Mouse (Mus musculus) CH12.LX (cell line): Measurements from ENCODE around the gene Pde4d.

Experiments used
- E2F4 ChIP-seq: IDR thresholded peaks from 2 replicates; pipeline ENCODE4 v1.6.1; 2011; ENCODE audit warnings: low read depth, low read length, improper control_type of control experiment; ENCODE audit not compliant: insufficient replicate concordance
- MAFK ChIP-seq: IDR thresholded peaks from 2 replicates; pipeline ENCODE4 v1.6.1; 2011; ENCODE audit warnings: low read length, improper control_type of control experiment; ENCODE audit not compliant: insufficient replicate concordance
- MXI1 ChIP-seq: IDR thresholded peaks from 2 replicates; pipeline ENCODE4 v1.6.1; 2011; ENCODE audit warnings: mild to moderate bottlenecking, low read depth, low read length, improper control_type of control experiment
- MYC ChIP-seq: IDR thresholded peaks from 2 replicates; pipeline ENCODE4 v1.6.1; 2011; ENCODE audit warnings: low read depth, mild to moderate bottlenecking, improper control_type of control experiment, low read length
- POLR2A ChIP-seq: IDR thresholded peaks from 2 replicates; pipeline ENCODE4 v1.6.1; 2011; ENCODE audit warnings: low read depth, mild to moderate bottlenecking, improper control_type of control experiment, low read length
- RAD21 ChIP-seq: IDR thresholded peaks from 2 replicates; pipeline ENCODE4 v1.6.1; 2011; ENCODE audit warnings: low read depth, mild to moderate bottlenecking, low read length, improper control_type of control experiment, moderate library complexity
- SMC3 ChIP-seq: IDR thresholded peaks from 2 replicates; pipeline ENCODE4 v1.6.1; 2011; ENCODE audit warnings: low read depth, low read length, improper control_type of control experiment
- USF2 ChIP-seq: conservative IDR thresholded peaks from 2 replicates; pipeline ENCODE4 v1.6.1; 2011; ENCODE audit warnings: low read depth, low read length, improper control_type of control experiment
- ZKSCAN1 ChIP-seq: IDR thresholded peaks from 2 replicates; pipeline ENCODE4 v1.6.1; 2012; ENCODE audit warnings: low read depth, inconsistent platforms, low read length, improper control_type of control experiment, borderline replicate concordance

- TF ChIP-seq RAD21 (no peak), ZKSCAN1 (no peak), E2F4 (no peak), POLR2A (no peak), MYC (no peak), MXI1 (no peak), MAFK (no peak), SMC3 (no peak), USF2 (no peak)
Observed at GRCm38 (mm10) chr13:109914246-109914645, 1464.5 kb downstream of the Pde4d start.
